10 mouse cellular contexts compared by ENCODE assay signal in genomic region chr16:38295349-38295930, GRCm38 (mm10). TPM values are rescaled to one million over a fixed set of nuclear protein-coding genes. Genes with fewer than 3 reads are reported as not detected.
DNase-seq lines count a peak whose midpoint lies in the region; ATAC-seq and TF ChIP-seq lines count a peak whose summit lies in the region.
"Had no signal": no experiment of that assay in that cellular context is flagged by ENCODE, and none has a peak within 500 bp of the region (broad histone marks: within the 10 kb centered on the region; RNA-seq: fewer than 3 reads in every experiment).

No protein-coding gene starts in this region.

- WGBS in lung, adult 2 months: 18% methylated on average over 5 of the region's 5 CpGs
- WGBS in intestine, postnatal 0 days: 16% methylated on average over 5 of the region's 5 CpGs

- POLR2A ChIA-PET in Patski (lab: Charles Lee): no interaction called here

- H3K4me1 ChIP-seq in lung, adult 2 months (ENCODE audit: control insufficient read depth, insufficient read depth, low read length): no peaks in the 10 kb centered on the region
- H3K4me1 ChIP-seq in intestine, postnatal 0 days (replicated peaks; ENCODE audit: control insufficient read depth, insufficient read depth, low read length): peaks cover 4% of the 10 kb centered on the region; the same call in 1 of the 2 replicates

- no peak overlapping the region for H3K4me3 ChIP-seq in lung, adult 2 months (replicated peaks; ENCODE audit: extremely low read depth, low read depth, low read length)
- H3K4me3 ChIP-seq in intestine, postnatal 0 days (ENCODE audit: low read depth, low read length): no peak overlapping the region
- H3K4me3 ChIP-seq: heart, embryonic 15.5 days had no signal

- peak overlapping the region; percentile 96 for H3K27ac ChIP-seq in intestine, postnatal 0 days (ENCODE audit: low read depth, low read length)
- H3K27ac ChIP-seq: heart, embryonic 15.5 days had no signal

- DNase-seq in lung, adult 2 months: no peak
- DNase-seq in lung, postnatal 10 days: no peak
- DNase-seq in Patski (ENCODE audit: low read depth, low spot score): peak; percentile 20
- peak; percentile 25 for DNase-seq in ovary, postnatal 14 days (ENCODE audit: low spot score)
- DNase-seq in urinary bladder, adult 18-20 months (ENCODE audit: low spot score in 2 of 2): no peak
- DNase-seq: spleen, adult 18-20 months had no signal

- CTCF ChIA-PET in Patski (lab: Charles Lee): interaction anchor here (0.8 to 1.2 kb wide), 2 partner anchors 211 to 213 kb away, joined by 3 to 4 read pairs; no protein-coding TSS in a partner anchor

- no peak for TF ChIP-seq POLR2A in lung, adult 2 months (IDR thresholded peaks at IDR 0.05; ENCODE audit: borderline replicate concordance, extremely low read depth, low read depth, low read length)

- peak overlapping the region; percentile 34; the same call in 1 of the 2 replicates for H3K9ac ChIP-seq in intestine, postnatal 0 days (ENCODE audit: low read depth, low read length)
- H3K9ac ChIP-seq: heart, embryonic 15.5 days had no signal

- H3K36me3 ChIP-seq in intestine, postnatal 0 days (ENCODE audit: control insufficient read depth, insufficient read depth): no peaks in the 10 kb centered on the region
- H3K36me3 ChIP-seq: heart, embryonic 15.5 days had no signal

- in situ Hi-C loops in Patski (cut with MboI; ENCODE audit: low pct_unique_long_range_greater_than_20kb): no loop called here

- H3K27me3 ChIP-seq in Patski: no peaks in the 10 kb centered on the region
- no peaks in the 10 kb centered on the region for H3K27me3 ChIP-seq in intestine, postnatal 0 days (replicated peaks; ENCODE audit: control insufficient read depth, insufficient read depth, low read length)
- H3K27me3 ChIP-seq: heart, embryonic 15.5 days had no signal

- H3K9me3 ChIP-seq in intestine, postnatal 0 days (ENCODE audit: control insufficient read depth): no peaks in the 10 kb centered on the region
- H3K9me3 ChIP-seq: heart, embryonic 15.5 days had no signal

- TF ChIP-seq CTCF in lung, adult 2 months (IDR thresholded peaks at IDR 0.05; ENCODE audit: insufficient read depth, low read length): peak; percentile 31; the same call in 1 of the 2 replicates
- TF ChIP-seq CTCF in Patski (IDR thresholded peaks at IDR 0.05): peak; percentile 76
- peak; percentile 79 for TF ChIP-seq CTCF in intestine, postnatal 0 days (IDR thresholded peaks at IDR 0.05; ENCODE audit: low read depth)

- peak; percentile 62 for ATAC-seq in Patski
- ATAC-seq in intestine, postnatal 0 days: peak; percentile 62
- no peak for ATAC-seq in CD4-positive, CD25-positive, alpha-beta regulatory T cell, adult 4 months

- H3K4me2 ChIP-seq in intestine, postnatal 0 days (replicated peaks; ENCODE audit: low read depth): peak overlapping the region; percentile 57
- H3K4me2 ChIP-seq: heart, embryonic 15.5 days had no signal

RNA-seq across cellular contexts. Expression of gene Nr1i2, which starts 0.8 kb away (rescaled TPM):
- polyA plus RNA-seq in lung, adult 2 months (2012; rRNA removed): 0.63 and 0.66 TPM in 2 replicates
- polyA plus RNA-seq in Patski (2021): 0.03 TPM
- 23.1 and 26.0 TPM in 2 replicates for polyA plus RNA-seq in intestine, postnatal 0 days (2015; fragmentation: Nextera tagmentation; extraction: Ambion mirVana)
- not detected for polyA plus RNA-seq in CD4-positive, CD25-positive, alpha-beta regulatory T cell, adult 4 months (2017; shearing (Covaris generic))
- polyA plus RNA-seq: erythroblast, embryonic 14.5 days; heart, embryonic 15.5 days had no signal

RNA-seq across cellular contexts. Expression of gene Maats1, which starts 46.5 kb away (rescaled TPM):
- polyA plus RNA-seq in lung, adult 2 months (2012; rRNA removed): 1.7 and 2.5 TPM in 2 replicates
- polyA plus RNA-seq in Patski (2021): 0.09 TPM
- 0.88 and 1.0 TPM in 2 replicates for polyA plus RNA-seq in intestine, postnatal 0 days (2015; fragmentation: Nextera tagmentation; extraction: Ambion mirVana)
- polyA plus RNA-seq in CD4-positive, CD25-positive, alpha-beta regulatory T cell, adult 4 months (2017; shearing (Covaris generic)): under 1 TPM in 1 of 2 experiments, not detected in 1; 0.24 TPM
- polyA plus RNA-seq: erythroblast, embryonic 14.5 days had no signal

RNA-seq across cellular contexts. Expression of gene Cox17, which starts 51.4 kb away (rescaled TPM):
- polyA plus RNA-seq in lung, adult 2 months (2012; rRNA removed): 63.2 and 64.6 TPM in 2 replicates
- polyA plus RNA-seq in Patski (2021): 271 TPM
- 557 and 587 TPM in 2 replicates for polyA plus RNA-seq in intestine, postnatal 0 days (2015; fragmentation: Nextera tagmentation; extraction: Ambion mirVana)
- 100 to 1,000 TPM; 203 to 275 TPM for polyA plus RNA-seq in CD4-positive, CD25-positive, alpha-beta regulatory T cell, adult 4 months (2017; shearing (Covaris generic))

RNA-seq across cellular contexts. Expression of gene Gm21987, which starts 51.4 kb away (rescaled TPM):
- not detected in 2 replicates for polyA plus RNA-seq in lung, adult 2 months (2012; rRNA removed)
- not detected for polyA plus RNA-seq in Patski (2021)
- polyA plus RNA-seq in intestine, postnatal 0 days (2015; fragmentation: Nextera tagmentation; extraction: Ambion mirVana): 0.38 TPM in 1 of 2 replicates, not detected in the other
- polyA plus RNA-seq in CD4-positive, CD25-positive, alpha-beta regulatory T cell, adult 4 months (2017; shearing (Covaris generic)): not detected

Comparison
In these comparisons a context has a peak if more than half of its experiments do, and no peak if none do; other contexts are left out.
1. DNase-seq: peak in Patski (single experiment) and ovary, postnatal 14 days (single experiment); none in lung, adult 2 months (single experiment), lung, postnatal 10 days (single experiment) and urinary bladder, adult 18-20 months (0 of 2).
2. RNA of gene Nr1i2, which starts 0.8 kb away (polyA plus RNA-seq): 23.1 to 26.0 TPM in intestine, postnatal 0 days; 0.63 to 0.66 TPM in lung, adult 2 months, 0.03 TPM in Patski (single experiment) and not detected in CD4-positive, CD25-positive, alpha-beta regulatory T cell, adult 4 months; every median in the first group is over 10 times any median in the second.
3. Peak in every context shown above with its lines, with median percentiles within 50 percentile points of each other: CTCF ChIP-seq.